Mouse (Mus musculus) small intestine, adult 2 months (tissue): Measurements from ENCODE around the gene Tlcd1. TPM values are rescaled to one million over a fixed set of nuclear protein-coding genes. Genes with fewer than 3 reads are reported as not detected.
A peak's percentile ranks its signal among the peaks of the same experiment; 100 is the strongest.

Source experiments
- H3K27ac ChIP-seq: fragments of 200-500 bp; 2 replicates; pipeline ENCODE4 v1.5.1; 2012; ENCODE audit warnings: low read depth, low read length, control low read depth, inconsistent platforms; ENCODE audit not compliant: insufficient read depth
- H3K27me3 ChIP-seq: fragments of 200-500 bp; 2 replicates; pipeline ENCODE4 v1.6.1; 2012; ENCODE audit warnings: mild to moderate bottlenecking, moderate library complexity, low read length, inconsistent platforms; ENCODE audit not compliant: control insufficient read depth, insufficient read depth
- H3K36me3 ChIP-seq: fragments of 200-500 bp; 2 replicates; pipeline ENCODE4 v1.6.1; 2012; ENCODE audit warnings: mild to moderate bottlenecking, low read length, control low read depth, inconsistent platforms; ENCODE audit not compliant: control insufficient read depth, insufficient read depth
- H3K4me1 ChIP-seq: fragments of 200-500 bp; 2 replicates; pipeline ENCODE4 v1.6.1; 2012; ENCODE audit warnings: low read length, inconsistent platforms, mixed read lengths; ENCODE audit not compliant: control insufficient read depth, insufficient read depth, insufficient read length
- H3K4me3 ChIP-seq: fragments of 200-500 bp; 2 replicates; pipeline ENCODE4 v1.5.1; 2012; ENCODE audit warnings: low read depth, mild to moderate bottlenecking, control low read depth, inconsistent platforms, low read length, moderate library complexity
- CTCF ChIP-seq: fragments of 200-500 bp; IDR thresholded peaks from 2 replicates; pipeline ENCODE4 v1.5.1; 2012; ENCODE audit warnings: low read depth, mild to moderate bottlenecking, control low read depth, inconsistent platforms, low read length, moderate library complexity, mixed read lengths; ENCODE audit not compliant: insufficient replicate concordance, insufficient read length; ENCODE audit errors: extremely low read depth
- POLR2A ChIP-seq: fragments of 200-500 bp; IDR thresholded peaks from 2 replicates; pipeline ENCODE4 v1.6.1; 2012; ENCODE audit warnings: low read depth, mild to moderate bottlenecking, control low read depth, inconsistent platforms, low read length, moderate library complexity
- WGBS: fragments of 180-500 bp; shearing (Covaris S2); methylation state at CpG from one replicate; pipeline ENCODE4 v1.1.7; 2018; 5-methylcytosine and 5-hydroxymethylcytosine counted together
- polyA plus RNA-seq: library from polyadenylated mRNA; depleted of rRNA; stranded (reverse); fragments of >200 nt; gene quantifications from 2 replicates; pipeline ENCODE4 v1.2.3, GENCODE M21; 2012

Tlcd1 gene
- polyA plus RNA-seq, 1 experiment, result 15.3 TPM

DNA sequence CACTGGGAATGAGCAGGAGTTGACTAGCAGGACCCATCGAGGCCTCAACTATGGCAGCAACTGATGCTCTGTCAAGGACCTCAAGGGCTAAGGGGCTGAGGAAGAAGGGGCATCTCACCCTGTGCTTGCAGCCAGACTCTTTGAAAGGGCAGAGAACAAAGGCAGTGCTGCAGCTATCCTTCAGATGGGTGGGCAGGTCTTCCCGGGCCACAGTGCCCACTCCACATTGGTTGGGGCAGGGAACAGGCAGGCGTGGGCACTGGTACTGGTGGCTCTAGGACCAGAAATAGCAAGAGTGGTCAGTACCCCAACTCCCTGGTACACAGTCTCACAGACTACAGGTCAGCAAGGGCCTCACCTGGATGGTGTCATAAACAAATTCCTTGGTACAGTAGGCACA is 15.8 kb upstream of the Tlcd1 start:
- Histone ChIP-seq H3K27ac (no peak overlapping the region), H3K4me1 (peaks cover 25% of the 10 kb centered on the region), H3K36me3 (peaks cover 41% of the 10 kb centered on the region), H3K4me3 (no peak overlapping the region), H3K27me3 (no peaks in the 10 kb centered on the region)
- WGBS, result 85% methylated on average over 3 of the region's 3 CpGs
- TF ChIP-seq CTCF, result no peak
- TF ChIP-seq POLR2A, result no peak

- no peak overlapping the region for H3K4me3 ChIP-seq
- H3K36me3 ChIP-seq, result peaks cover 39% of the 10 kb centered on the region
- no peaks in the 10 kb centered on the region for H3K27me3 ChIP-seq
- no peak overlapping the region for H3K27ac ChIP-seq
- WGBS, result 90% methylated on average over 14 of the region's 14 CpGs
- TF ChIP-seq CTCF, result no peak
- TF ChIP-seq POLR2A, result no peak
- H3K4me1 ChIP-seq, result peaks cover 28% of the 10 kb centered on the region
Observed at GRCm38 (mm10) chr11:78161169-78161568, 15.3 kb upstream of the Tlcd1 start.

DNA sequence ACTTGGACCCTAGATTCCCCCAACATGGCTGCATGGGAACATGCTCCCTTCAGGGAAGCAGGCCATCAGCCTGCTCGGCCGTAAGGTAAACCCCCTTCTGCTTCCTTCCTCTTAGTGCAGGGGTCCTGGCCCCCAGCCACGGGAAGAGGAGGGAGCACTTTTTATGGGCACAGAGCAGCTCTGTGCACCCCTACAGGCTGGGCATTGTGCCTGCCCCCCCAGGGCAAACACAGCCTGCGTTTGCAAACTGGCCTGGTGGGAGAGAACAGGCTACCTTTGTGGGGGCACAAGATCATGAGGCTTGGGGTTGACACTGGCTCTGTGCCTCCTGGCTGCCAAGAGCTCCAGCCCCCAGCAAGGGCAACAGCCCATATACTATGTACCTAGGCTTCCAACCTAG is 14.5 kb upstream of the Tlcd1 start:
- TF ChIP-seq CTCF (no peak), POLR2A (no peak)
- no peak overlapping the region for H3K27ac ChIP-seq
- 44% methylated on average over 4 of the region's 4 CpGs for WGBS

GRCm38 (mm10) chr11:78162504-78162903 is 14.0 kb upstream of the Tlcd1 start:
- H3K4me1 ChIP-seq, result peaks cover 36% of the 10 kb centered on the region
- no peak overlapping the region for H3K27ac ChIP-seq
- TF ChIP-seq POLR2A (no peak), CTCF (no peak)
- no peaks in the 10 kb centered on the region for H3K27me3 ChIP-seq
- peaks cover 37% of the 10 kb centered on the region for H3K36me3 ChIP-seq
- no peak overlapping the region for H3K4me3 ChIP-seq
- 31% methylated on average over 6 of the region's 6 CpGs for WGBS

More for the DNA sequence above, 14.5 kb upstream of the Tlcd1 start:
- no peak overlapping the region for H3K4me3 ChIP-seq
- H3K27me3 ChIP-seq, result no peaks in the 10 kb centered on the region
- peaks cover 30% of the 10 kb centered on the region for H3K4me1 ChIP-seq
- peaks cover 39% of the 10 kb centered on the region for H3K36me3 ChIP-seq

DNA sequence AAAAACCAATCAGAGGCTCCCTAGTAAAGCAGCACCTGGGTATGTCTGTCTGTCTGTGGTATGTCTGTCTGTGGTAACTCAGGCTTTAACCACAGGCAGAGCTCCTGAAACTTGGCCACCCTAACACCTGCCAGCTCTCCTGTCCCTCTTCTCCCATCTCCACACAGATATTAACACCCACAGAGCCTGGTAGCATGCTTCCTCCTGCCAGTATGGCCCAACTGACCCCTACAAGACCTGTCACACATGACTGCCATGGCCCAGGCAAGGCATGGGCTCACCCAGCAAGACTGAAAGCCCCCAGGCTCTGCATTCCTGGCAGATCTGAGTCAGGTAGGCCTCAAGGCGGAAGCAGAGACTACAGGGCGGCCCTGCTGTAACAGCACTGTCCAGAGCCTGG is 13.5 kb upstream of the Tlcd1 start:
- peak overlapping the region; percentile 71 for H3K4me3 ChIP-seq
- H3K36me3 ChIP-seq, result peaks cover 32% of the 10 kb centered on the region
- TF ChIP-seq CTCF (no peak), POLR2A (no peak)
- H3K27me3 ChIP-seq, result no peaks in the 10 kb centered on the region
- no peak overlapping the region for H3K27ac ChIP-seq
- WGBS, result 84% methylated on average over 2 of the region's 2 CpGs
- H3K4me1 ChIP-seq, result peaks cover 41% of the 10 kb centered on the region

- Histone ChIP-seq H3K27ac (peak overlapping the region; percentile 81), H3K36me3 (peaks cover 25% of the 10 kb centered on the region), H3K4me3 (peak overlapping the region; percentile 71), H3K27me3 (no peaks in the 10 kb centered on the region), H3K4me1 (peaks cover 43% of the 10 kb centered on the region)
- TF ChIP-seq POLR2A (no peak), CTCF (no peak)
- 2% methylated on average over 22 of the region's 22 CpGs for whole genome bisulfite sequencing
Observed at GRCm38 (mm10) chr11:78163681-78164603, 12.6 kb upstream of the Tlcd1 start.

DNA sequence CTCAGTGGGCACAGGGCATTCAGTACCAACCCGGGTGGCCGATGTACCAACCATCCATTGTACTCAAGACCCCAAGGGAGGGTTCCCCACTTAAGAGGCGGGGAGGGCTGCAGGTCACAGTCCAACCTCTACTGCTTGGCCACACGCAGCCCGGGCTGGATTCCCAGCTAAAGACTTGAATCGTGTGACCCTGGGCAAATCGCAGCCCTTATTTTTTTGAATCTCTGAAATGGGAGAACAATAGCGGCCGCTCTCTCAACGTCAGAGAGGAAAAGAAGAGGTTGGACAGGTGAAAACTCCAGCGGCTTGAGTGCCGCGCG is 11.9 kb upstream of the Tlcd1 start:
- Histone ChIP-seq H3K4me3 (peak overlapping the region; percentile 71), H3K4me1 (peaks cover 43% of the 10 kb centered on the region), H3K27ac (peak overlapping the region; percentile 81), H3K27me3 (no peaks in the 10 kb centered on the region), H3K36me3 (peaks cover 22% of the 10 kb centered on the region)
- no peak for TF ChIP-seq CTCF
- TF ChIP-seq POLR2A, result no peak
- under 1% methylated on average over 14 of the region's 14 CpGs for WGBS
